Mouse (Mus musculus) brain, adult 2 months (tissue): ENCODE measurements around the gene Tgds.
"Not testable (repeated sequence)": the region's sequence is repeated elsewhere in the genome, so short reads cannot be mapped to it uniquely, and the experiment has no call there.

Experiments
- DNase-seq: peaks from one replicate; pipeline ENCODE4 v3.0.0; 2011; ENCODE audit warnings: low read depth, low spot score

The Tgds gene

DNA sequence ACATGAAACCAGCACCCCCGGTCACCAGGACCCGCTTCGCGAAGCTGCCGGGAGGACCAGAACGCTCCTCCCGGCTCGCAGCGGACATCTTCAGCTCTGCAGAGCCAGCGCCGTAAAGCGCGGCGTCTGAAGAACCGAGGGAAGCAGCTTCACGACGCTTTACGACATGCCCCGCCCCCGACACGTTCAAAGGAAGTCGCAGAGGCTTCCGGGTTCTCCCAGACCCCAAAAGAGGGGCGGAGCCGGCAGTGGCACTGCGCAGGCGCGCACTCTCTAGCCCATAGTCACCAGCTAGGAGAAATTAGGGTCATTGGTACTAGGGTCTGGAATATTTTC, at the start of gene Tgds:
Gene Tgds (minus strand): TSS at position 114 of the 336 bp plus-strand sequence.
- DNase-seq: peak; percentile 100

GRCm38 (mm10) chr14:118180711-118181177, 48.2 kb upstream of the Tgds start:
- DNase-seq: peak; percentile 87

- peak; percentile 64 for DNase-seq
These were observed 47.6 kb upstream of the Tgds start for GRCm38 (mm10) chr14:118180117-118180557.

DNA sequence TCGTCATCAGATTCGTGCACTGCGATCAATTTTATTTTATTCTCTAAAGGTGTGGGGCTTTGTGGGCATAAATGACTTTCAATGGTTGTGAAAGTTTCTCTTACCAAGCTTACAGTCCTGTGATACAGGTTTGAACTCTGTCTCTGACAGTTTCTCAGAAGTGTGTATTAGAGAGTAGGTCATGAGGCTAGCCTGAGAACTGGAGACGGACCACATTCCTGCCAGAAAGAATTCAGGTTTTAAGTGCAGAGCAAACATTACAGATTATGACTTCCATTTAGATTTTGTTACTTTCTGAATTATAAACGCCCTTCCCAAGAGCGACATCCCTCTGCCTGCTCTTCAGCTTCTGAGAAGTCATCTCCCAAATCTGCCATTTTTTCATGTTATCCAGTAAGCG, 47.1 kb upstream of the Tgds start:
- DNase-seq: no peak

DNA sequence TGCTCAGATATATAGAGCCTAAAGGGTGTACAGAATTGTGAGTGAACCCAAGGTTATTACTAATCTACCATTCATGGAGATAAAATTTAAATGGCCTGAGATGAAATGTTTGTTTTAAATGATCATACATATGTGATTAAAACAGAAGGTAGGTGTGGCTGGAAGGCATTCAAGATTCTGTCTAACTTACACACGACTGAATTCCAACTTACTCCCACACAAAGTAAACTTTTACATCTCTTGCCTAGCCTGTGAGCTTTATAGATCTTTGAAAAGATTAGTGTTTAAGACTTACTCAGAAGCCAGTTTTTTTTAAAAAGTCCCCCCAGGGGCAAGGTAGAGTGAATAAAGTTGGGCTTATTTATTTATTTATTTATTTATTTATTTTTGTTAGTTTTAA, 46.7 kb upstream of the Tgds start:
- DNase-seq: no peak

GRCm38 (mm10) chr14:118175694-118176085, 43.1 kb upstream of the Tgds start:
- no peak for DNase-seq

GRCm38 (mm10) chr14:118175071-118175693, 42.6 kb upstream of the Tgds start:
- no peak for DNase-seq

- no peak for DNase-seq
These were observed 41.1 kb upstream of the Tgds start for GRCm38 (mm10) chr14:118173590-118174203.

DNA sequence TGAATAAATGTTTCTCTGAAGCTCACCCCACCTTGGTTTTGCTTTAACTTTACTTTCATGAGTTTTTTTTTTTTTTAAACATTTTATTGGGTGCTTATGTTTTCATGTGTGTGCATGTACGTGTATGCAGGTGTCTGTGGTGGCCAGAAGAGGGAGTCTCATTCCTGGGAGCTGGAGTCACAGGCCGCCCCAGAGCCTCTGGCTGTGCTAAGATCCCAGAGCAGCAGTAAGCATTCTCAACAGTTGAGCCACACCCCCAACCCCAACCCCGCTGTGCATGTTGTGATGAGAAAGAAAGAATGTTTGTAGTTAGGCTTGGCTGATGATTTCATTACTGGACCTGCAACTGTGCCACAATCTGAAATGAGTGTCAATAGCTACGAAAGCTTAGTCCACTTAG, 36.2 kb upstream of the Tgds start:
- no peak for DNase-seq

DNA sequence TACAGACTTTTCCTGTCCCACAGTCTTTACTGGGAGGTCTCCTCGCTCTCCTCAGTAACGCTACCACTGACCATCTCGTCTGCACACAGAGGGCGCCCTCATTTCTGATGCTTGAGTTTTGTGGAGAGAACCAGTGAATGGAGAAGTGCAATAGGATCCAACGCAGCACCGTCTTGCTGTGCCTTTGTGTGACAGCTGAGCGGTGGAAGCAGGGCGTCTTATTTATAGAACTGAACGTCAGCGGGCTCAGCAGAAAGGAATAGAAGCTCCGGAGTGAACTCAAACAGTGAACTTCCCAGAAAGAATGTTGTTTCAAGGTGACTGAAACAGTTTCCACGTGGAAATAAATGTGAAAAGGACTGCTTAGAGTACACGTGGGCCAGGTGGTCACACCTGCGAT, 30.1 kb upstream of the Tgds start:
- DNase-seq: peak; percentile 66

GRCm38 (mm10) chr14:118161751-118162150, 29.2 kb upstream of the Tgds start:
- DNase-seq: no peak

- DNase-seq: peak; percentile 59
These were observed 24.6 kb upstream of the Tgds start for GRCm38 (mm10) chr14:118157146-118157545.

DNA sequence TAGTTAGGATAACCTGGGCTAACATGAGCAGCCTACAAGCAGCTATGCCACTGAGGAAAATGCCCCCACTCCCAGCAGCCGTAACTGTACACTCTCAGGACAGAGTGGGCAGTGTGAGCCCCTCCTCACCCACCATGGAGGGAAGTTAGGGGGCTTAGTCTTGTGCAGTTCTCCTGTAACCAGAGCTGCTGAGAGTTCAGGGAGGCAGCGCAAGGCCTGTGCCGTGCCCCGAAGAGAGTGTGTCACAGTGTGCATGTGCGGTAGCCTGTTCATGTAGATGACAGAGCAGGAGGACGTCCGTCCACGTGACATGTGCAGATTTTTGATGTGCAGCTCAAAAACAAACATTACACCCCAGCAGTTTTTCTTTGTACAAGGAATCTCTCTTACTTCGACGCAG, 24.2 kb upstream of the Tgds start:
- no peak for DNase-seq

- DNase-seq: not testable (repeated sequence)
These were observed 23.5 kb upstream of the Tgds start for GRCm38 (mm10) chr14:118156056-118156455.

GRCm38 (mm10) chr14:118152294-118152651, 19.7 kb upstream of the Tgds start:
- no peak for DNase-seq

DNA sequence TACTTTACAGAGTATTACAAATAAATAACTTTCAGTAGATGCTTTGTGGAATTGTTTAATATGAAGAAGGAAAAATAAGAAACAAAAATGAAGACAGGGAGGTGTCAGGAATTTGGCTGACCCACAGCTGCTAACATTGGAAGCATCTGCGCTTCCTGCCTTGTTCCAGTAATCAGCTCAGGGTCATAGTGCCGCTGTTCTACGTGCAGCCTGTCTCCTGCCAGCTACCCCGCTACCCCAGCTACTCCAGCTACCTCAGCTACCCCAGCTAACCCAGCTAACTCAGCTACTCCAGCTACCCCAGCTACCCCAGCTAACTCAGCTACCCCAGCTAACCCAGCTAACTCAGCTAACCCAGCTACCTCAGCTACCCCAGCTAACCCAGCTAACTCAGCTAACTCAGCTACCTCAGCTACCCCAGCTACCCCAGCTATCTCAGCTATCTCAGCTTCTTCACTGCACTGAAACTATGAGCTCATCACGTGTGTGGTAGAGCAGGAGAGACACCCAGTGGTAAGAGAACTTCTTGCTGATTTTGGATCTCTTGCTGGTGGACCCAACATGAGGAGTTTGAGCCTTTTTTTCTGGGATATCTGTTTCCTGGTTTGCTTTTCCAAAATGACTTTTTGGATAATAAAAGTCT, 19.2 kb upstream of the Tgds start:
- peak; percentile 68 for DNase-seq

- peak; percentile 42 for DNase-seq
These were observed 18.3 kb upstream of the Tgds start for GRCm38 (mm10) chr14:118150656-118151551.

DNA sequence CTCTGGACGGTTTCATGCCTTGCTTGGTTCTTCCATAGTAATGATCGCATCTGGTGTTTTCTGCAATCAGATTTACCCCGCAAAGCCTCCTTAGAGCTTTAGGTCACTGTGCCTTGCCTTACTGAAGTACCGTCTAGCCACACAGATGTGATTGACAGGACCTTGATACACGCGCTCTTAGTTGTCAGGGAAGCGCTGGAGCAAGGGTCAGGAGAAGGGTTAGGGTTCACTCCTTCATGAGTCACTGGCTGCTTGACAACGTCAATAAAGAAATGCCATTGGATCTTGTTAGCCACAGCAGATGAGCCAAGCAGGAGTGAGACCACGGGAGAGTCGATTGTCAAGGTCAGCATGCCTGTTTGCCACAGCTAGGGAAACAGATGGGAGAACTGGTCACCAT, 16.0 kb upstream of the Tgds start:
- no peak for DNase-seq

GRCm38 (mm10) chr14:118148046-118148445, 15.5 kb upstream of the Tgds start:
- no peak for DNase-seq

DNA sequence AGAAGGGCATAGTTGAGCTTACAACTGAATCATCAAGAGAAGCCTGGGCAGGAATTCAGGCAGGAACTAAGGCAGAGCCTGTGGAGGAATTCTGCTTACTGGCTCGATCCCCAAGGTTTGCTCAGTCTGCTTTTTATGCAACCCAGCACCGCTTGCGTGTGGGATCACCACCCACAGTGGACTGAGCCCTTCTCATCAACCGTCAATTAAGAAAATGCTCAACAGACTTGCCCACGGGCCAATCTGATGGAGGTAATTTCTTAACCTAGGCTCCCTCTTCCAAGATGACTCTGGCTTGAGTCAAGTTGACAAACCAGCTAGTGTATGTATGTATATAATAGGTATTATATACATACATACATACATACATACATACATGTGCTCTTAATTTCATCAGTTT, 9.7 kb upstream of the Tgds start:
- no peak for DNase-seq

- peak; percentile 43 for DNase-seq
These were observed 4.9 kb upstream of the Tgds start for GRCm38 (mm10) chr14:118137487-118137886.
